Comparison of ENCODE assay signal across 9 mouse cellular contexts in the genomic region with DNA sequence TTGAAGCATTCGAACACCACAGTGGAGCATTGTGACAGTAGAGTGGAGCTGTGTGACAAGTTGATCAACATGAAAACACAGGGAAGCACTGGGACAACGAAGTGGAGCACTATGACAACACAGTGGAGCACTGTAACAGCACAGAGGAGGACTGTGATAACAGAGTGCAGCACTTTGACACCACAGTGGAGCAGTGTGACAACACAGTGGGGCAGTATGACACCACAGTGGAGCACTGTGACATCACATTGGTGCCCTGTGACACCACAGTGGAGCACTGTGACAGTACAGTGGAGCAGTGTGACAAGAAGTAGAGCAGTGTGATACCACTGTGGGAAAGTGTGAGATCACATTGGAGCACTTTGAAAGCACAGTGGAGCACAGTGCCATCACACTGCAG.
DNase-seq lines count a peak whose midpoint lies in the region; ATAC-seq lines count a peak whose summit lies in the region.
"Had no signal": no experiment of that assay in that cellular context is flagged by ENCODE, and none has a peak within 500 bp of the region (broad histone marks: within the 10 kb centered on the region; RNA-seq: fewer than 3 reads in every experiment).

No protein-coding gene starts in this region.

- no peak overlapping the region for H3K9ac ChIP-seq in forebrain, embryonic 15.5 days (replicated peaks)
- no peak overlapping the region for H3K9ac ChIP-seq in forebrain, embryonic 14.5 days (ENCODE audit: low read length)
- H3K9ac ChIP-seq in lung, embryonic 16.5 days (ENCODE audit: low read length) = no peak overlapping the region

- H3K36me3 ChIP-seq in forebrain, embryonic 15.5 days = no peaks in the 10 kb centered on the region
- H3K36me3 ChIP-seq in forebrain, embryonic 14.5 days (ENCODE audit: control insufficient read depth, insufficient read depth, low read length) = no peaks in the 10 kb centered on the region
- no peaks in the 10 kb centered on the region for H3K36me3 ChIP-seq in lung, embryonic 16.5 days (ENCODE audit: control insufficient read depth, insufficient read depth, low read length)

- H3K27ac ChIP-seq in forebrain, embryonic 15.5 days (replicated peaks) = no peak overlapping the region
- H3K27ac ChIP-seq in forebrain, embryonic 14.5 days (ENCODE audit: low read depth, low read length) = no peak overlapping the region
- H3K27ac ChIP-seq in lung, embryonic 16.5 days (ENCODE audit: low read length) = no peak overlapping the region

- no peak for DNase-seq in forebrain, embryonic 14.5 days (ENCODE audit: low spot score)
- no peak for DNase-seq in lung, postnatal 14 days
- DNase-seq in heart, postnatal 14 days = peak; percentile 0 to 1
- DNase-seq in naive thymus-derived CD4-positive, alpha-beta T cell, adult 2 months (ENCODE audit: low read depth) = peak; percentile 2
- DNase-seq in adrenal gland, postnatal 10 days = no peak
- no peak for DNase-seq in cerebellum, adult 9-11 months
- DNase-seq: retina, postnatal 1 day had no signal

- 54% methylated on average over 2 of the region's 2 CpGs for WGBS in forebrain, embryonic 15.5 days
- 53% methylated on average over 2 of the region's 2 CpGs for WGBS in forebrain, embryonic 14.5 days
- WGBS in lung, embryonic 16.5 days = 47% methylated on average over 2 of the region's 2 CpGs

- no peak overlapping the region for H3K4me2 ChIP-seq in forebrain, embryonic 15.5 days (replicated peaks)
- H3K4me2 ChIP-seq in forebrain, embryonic 14.5 days (ENCODE audit: low read length) = no peak overlapping the region
- H3K4me2 ChIP-seq in lung, embryonic 16.5 days (ENCODE audit: low read depth, low read length) = no peak overlapping the region

- no peaks in the 10 kb centered on the region for H3K27me3 ChIP-seq in forebrain, embryonic 15.5 days
- no peaks in the 10 kb centered on the region for H3K27me3 ChIP-seq in forebrain, embryonic 14.5 days (replicated peaks; ENCODE audit: control insufficient read depth, insufficient read depth, low read length)
- H3K27me3 ChIP-seq in lung, embryonic 16.5 days (ENCODE audit: control insufficient read depth, insufficient read depth, low read depth, low read length) = no peaks in the 10 kb centered on the region

- peak; percentile 12 for ATAC-seq in forebrain, embryonic 15.5 days (replicated peaks)
- no peak; the same call in 1 of the 2 replicates for ATAC-seq in forebrain, embryonic 14.5 days
- peak; percentile 11 for ATAC-seq in lung, embryonic 16.5 days (ENCODE audit: low read depth)

- no peaks in the 10 kb centered on the region for H3K4me1 ChIP-seq in forebrain, embryonic 15.5 days
- H3K4me1 ChIP-seq in forebrain, embryonic 14.5 days (ENCODE audit: control insufficient read depth, insufficient read depth, low read length) = no peaks in the 10 kb centered on the region
- no peaks in the 10 kb centered on the region for H3K4me1 ChIP-seq in lung, embryonic 16.5 days (replicated peaks; ENCODE audit: control insufficient read depth, insufficient read depth, low read length)

- no peak overlapping the region for H3K4me3 ChIP-seq in forebrain, embryonic 15.5 days
- H3K4me3 ChIP-seq in forebrain, embryonic 14.5 days (ENCODE audit: low read depth, low read length) = no peak overlapping the region
- no peak overlapping the region for H3K4me3 ChIP-seq in lung, embryonic 16.5 days (ENCODE audit: low read length)

- peaks cover 80% of the 10 kb centered on the region for H3K9me3 ChIP-seq in forebrain, embryonic 15.5 days
- peaks cover 87% of the 10 kb centered on the region for H3K9me3 ChIP-seq in forebrain, embryonic 14.5 days (replicated peaks; ENCODE audit: control insufficient read depth, low read length)
- peaks cover 50% of the 10 kb centered on the region for H3K9me3 ChIP-seq in lung, embryonic 16.5 days (ENCODE audit: control insufficient read depth, low read length)

- intact Hi-C loops in heart, postnatal 14 days (cut with DNase I) = loop anchor here (1.0 kb wide), 1 partner anchor 13 kb away; no protein-coding TSS in a partner anchor

Comparison
In these comparisons a context has a peak if more than half of its experiments do, and no peak if none do; other contexts are left out.
1. DNase-seq: peak in heart, postnatal 14 days (2 of 2) and naive thymus-derived CD4-positive, alpha-beta T cell, adult 2 months (single experiment); none in forebrain, embryonic 14.5 days (single experiment), lung, postnatal 14 days (single experiment), adrenal gland, postnatal 10 days (single experiment) and cerebellum, adult 9-11 months (single experiment).